Mouse (Mus musculus) liver, embryonic 15.5 days (tissue): ENCODE measurements at regions not wholly inside any gene's neighbourhood (a gene's known extent, or its start where the extent isn't known, plus 50 kb on each side); places are given as distances from the start of the nearest gene placed in this dataset.

Experiments
- ATAC-seq: fragments of 200-750 bp; cut with Nextera tagmentation; 2 replicates; pipeline ENCODE4 v1.8.0; 2017; ENCODE audit warnings: moderate number of reproducible peaks, mild to moderate bottlenecking, moderate library complexity; ENCODE audit not compliant: insufficient read depth
- H3K27ac ChIP-seq: fragments of 300-500 bp; sonication (generic); replicated peaks from 2 replicates; pipeline ENCODE4 v1.5.1; 2015; ENCODE audit warnings: mild to moderate bottlenecking, inconsistent platforms
- H3K27me3 ChIP-seq: fragments of 300-500 bp; sonication (generic); 2 replicates; pipeline ENCODE4 v1.6.1; 2015; ENCODE audit warnings: mild to moderate bottlenecking, inconsistent platforms
- H3K36me3 ChIP-seq: fragments of 300-500 bp; sonication (generic); replicated peaks from 2 replicates; pipeline ENCODE4 v1.6.1; 2015; ENCODE audit warnings: moderate library complexity, mild to moderate bottlenecking, inconsistent platforms
- H3K4me1 ChIP-seq: fragments of 300-500 bp; sonication (generic); replicated peaks from 2 replicates; pipeline ENCODE4 v1.6.1; 2015; ENCODE audit warnings: inconsistent platforms
- H3K4me2 ChIP-seq: fragments of 300-500 bp; sonication (generic); 2 replicates; pipeline ENCODE4 v1.6.1; 2015; ENCODE audit warnings: moderate library complexity, mild to moderate bottlenecking, inconsistent platforms
- H3K4me3 ChIP-seq: fragments of 300-500 bp; sonication (generic); replicated peaks from 2 replicates; pipeline ENCODE4 v1.5.1; 2015; ENCODE audit warnings: mild to moderate bottlenecking, inconsistent platforms
- H3K9ac ChIP-seq: fragments of 300-500 bp; sonication (generic); 2 replicates; pipeline ENCODE4 v1.6.1; 2015; ENCODE audit warnings: moderate library complexity, mild to moderate bottlenecking, inconsistent platforms
- H3K9me3 ChIP-seq: fragments of 300-500 bp; sonication (generic); replicated peaks from 2 replicates; pipeline ENCODE4 v1.6.1; 2016; ENCODE audit warnings: inconsistent platforms
- WGBS: fragments of 180-500 bp; shearing (Covaris S2); methylation state at CpG from one replicate; pipeline ENCODE4 v1.1.7; 2015; ENCODE audit warnings: mixed read lengths; ENCODE audit not compliant: insufficient replicate concordance; 5-methylcytosine and 5-hydroxymethylcytosine counted together

DNA sequence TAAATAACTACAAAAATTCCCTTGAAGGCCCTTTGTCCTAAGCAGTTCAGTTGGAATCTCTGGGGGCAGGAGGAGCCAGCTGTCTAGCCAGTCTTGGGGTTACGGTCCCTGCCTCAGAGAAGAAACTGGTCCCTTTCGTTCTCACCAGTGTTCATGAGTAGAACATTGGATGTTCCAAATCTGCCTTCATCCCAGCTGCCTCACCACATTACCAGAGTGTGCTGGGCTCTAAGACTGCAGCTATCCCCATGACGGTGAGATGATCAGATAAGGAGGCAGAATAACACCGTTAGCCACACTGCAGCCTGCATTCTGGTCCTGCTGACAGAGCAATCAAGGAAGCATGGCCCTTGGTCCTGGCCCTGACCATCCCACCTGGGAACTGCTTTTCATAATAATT, 279.3 kb downstream of the Qk start:
- 36% methylated on average over 4 of the region's 4 CpGs for WGBS
- no peak for ATAC-seq
- H3K4me1 ChIP-seq, result peaks cover 5% of the 10 kb centered on the region
- no peak overlapping the region for H3K4me2 ChIP-seq
- H3K27ac ChIP-seq, result no peak overlapping the region
- H3K36me3 ChIP-seq, result no peaks in the 10 kb centered on the region
- H3K27me3 ChIP-seq, result no peaks in the 10 kb centered on the region
- no peak overlapping the region for H3K9ac ChIP-seq
- H3K4me3 ChIP-seq, result no peak overlapping the region
- H3K9me3 ChIP-seq, result no peaks in the 10 kb centered on the region

DNA sequence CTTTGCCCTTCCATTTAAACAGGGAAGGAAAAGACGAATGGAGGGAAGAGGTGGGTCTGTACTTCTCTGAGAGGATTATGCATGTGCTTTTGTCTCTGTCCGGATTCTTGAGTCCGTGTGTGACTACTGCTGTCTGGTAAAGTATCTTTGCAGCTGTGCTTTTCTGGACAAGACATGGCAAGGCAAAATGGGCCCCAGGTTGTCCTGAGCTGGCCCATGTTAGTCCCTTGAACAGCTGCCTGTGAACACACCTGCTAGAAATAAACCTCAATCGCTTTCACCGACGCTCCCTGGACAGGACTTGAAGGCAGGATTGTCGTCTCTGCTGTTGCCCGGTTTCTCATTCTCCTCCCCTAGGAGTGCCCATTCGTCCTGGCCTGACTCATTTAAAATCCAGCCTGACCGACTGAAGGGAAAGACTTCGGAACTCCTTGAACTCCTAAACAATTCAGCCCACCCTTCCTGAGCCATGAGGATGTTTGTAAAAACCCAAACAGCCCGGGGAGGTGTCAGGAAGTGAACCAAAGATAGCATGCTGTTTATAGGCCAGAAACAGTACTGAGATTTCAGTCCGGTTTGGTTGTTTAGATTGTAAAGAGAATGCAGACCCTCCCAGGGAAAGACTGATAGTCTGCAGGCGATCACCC, 281.7 kb downstream of the Qk start:
- H3K4me1 ChIP-seq, result peaks cover 5% of the 10 kb centered on the region
- H3K4me2 ChIP-seq, result no peak overlapping the region
- no peak overlapping the region for H3K9ac ChIP-seq
- 44% methylated on average over 14 of the region's 14 CpGs for WGBS
- no peaks in the 10 kb centered on the region for H3K36me3 ChIP-seq
- no peak for ATAC-seq
- no peaks in the 10 kb centered on the region for H3K9me3 ChIP-seq
- no peak overlapping the region for H3K4me3 ChIP-seq
- H3K27ac ChIP-seq, result no peak overlapping the region
- no peaks in the 10 kb centered on the region for H3K27me3 ChIP-seq

DNA sequence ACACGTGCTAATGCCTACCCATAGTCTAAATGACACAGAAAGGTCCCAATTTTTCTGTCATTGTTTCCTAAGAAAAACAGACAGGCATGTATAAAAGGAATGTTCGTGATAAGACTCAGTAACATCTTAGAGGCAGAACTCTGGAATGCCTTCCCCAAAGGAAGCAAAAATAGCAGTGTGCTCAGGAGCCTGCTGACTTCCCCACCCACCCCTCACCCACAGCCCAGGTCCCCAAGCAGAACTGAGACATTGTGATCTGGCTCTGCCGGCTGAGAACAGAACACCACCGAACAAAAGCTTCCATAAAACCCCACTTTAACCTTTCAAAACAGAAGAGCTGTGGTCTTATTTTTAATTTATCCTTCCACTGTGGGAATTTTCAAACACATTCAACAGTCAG, 286.1 kb downstream of the Qk start:
- H3K36me3 ChIP-seq, result no peaks in the 10 kb centered on the region
- no peak for ATAC-seq
- no peaks in the 10 kb centered on the region for H3K9me3 ChIP-seq
- H3K4me2 ChIP-seq, result no peak overlapping the region
- H3K27ac ChIP-seq, result no peak overlapping the region
- no peaks in the 10 kb centered on the region; the same call in 1 of the 2 replicates for H3K4me1 ChIP-seq
- H3K27me3 ChIP-seq, result no peaks in the 10 kb centered on the region
- 24% methylated on average over 4 of the region's 4 CpGs for WGBS
- H3K4me3 ChIP-seq, result no peak overlapping the region
- H3K9ac ChIP-seq, result no peak overlapping the region

DNA sequence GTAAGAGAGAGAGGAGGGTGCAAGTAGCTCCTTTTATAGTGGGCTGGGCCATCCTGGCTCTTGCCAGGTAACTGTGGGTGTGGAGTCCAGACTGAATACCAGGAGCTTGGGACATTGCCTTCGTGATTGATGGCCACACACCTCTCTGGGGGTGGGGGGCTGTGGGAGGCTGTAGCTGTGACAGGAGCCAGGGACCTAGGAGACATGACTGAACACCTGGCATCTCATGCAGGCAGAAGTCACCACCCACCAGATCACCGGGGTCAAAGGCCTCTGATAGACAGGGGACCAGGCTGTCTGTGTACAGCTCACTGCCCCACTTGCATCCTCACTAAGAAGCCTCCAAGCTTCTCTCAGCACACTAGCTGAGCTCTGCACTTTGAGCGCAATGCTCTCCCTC, 288.6 kb downstream of the Qk start:
- Histone ChIP-seq H3K36me3 (no peaks in the 10 kb centered on the region), H3K27me3 (no peaks in the 10 kb centered on the region), H3K4me1 (no peaks in the 10 kb centered on the region), H3K27ac (no peak overlapping the region), H3K9me3 (no peaks in the 10 kb centered on the region), H3K9ac (no peak overlapping the region), H3K4me2 (no peak overlapping the region), H3K4me3 (no peak overlapping the region)
- ATAC-seq, result no peak
- 52% methylated on average over 3 of the region's 3 CpGs for WGBS

DNA sequence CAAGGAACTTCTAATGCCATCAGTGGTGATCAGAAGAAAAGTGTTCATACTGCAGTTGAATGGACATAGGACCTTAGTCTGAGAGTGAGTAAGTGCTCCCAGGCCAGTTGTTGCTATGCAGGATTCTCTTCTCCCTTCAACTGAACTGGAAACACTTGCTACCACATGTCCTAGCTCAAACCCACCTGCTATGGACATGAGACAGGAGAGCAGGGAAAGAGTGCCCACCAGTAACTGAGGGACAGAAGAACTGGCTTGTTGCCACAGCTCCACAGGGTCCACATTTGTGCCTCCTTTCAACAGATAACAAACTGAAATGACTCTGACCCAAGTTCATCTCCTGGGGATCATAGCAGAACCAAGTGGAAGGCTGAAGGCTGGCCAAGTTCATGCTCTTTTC, 292.9 kb downstream of the Qk start:
- Histone ChIP-seq H3K4me2 (no peak overlapping the region), H3K4me3 (no peak overlapping the region), H3K9ac (no peak overlapping the region), H3K9me3 (no peaks in the 10 kb centered on the region), H3K27ac (no peak overlapping the region), H3K36me3 (no peaks in the 10 kb centered on the region), H3K27me3 (no peaks in the 10 kb centered on the region), H3K4me1 (no peaks in the 10 kb centered on the region)
- no peak for ATAC-seq

DNA sequence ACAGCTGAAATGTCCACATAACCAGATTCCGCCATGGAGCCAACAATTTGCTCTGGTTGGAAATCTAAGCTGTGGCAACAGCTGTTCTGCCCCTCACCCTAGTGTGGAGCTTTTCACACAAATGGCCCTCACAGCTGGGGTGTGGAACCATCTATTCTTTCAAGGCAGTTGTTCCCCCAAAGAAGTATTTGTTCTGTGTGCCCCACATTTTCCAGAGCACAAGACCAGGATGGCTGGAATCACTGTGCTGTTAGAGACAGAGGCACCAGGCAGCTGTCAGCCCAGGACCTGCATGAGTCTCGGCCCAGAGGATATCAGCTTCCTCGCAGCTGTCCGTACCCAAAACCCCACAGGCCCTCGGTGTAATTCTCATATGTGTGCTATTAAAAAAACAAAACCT, 294.4 kb downstream of the Qk start:
- Histone ChIP-seq H3K9me3 (no peaks in the 10 kb centered on the region), H3K27ac (no peak overlapping the region), H3K27me3 (no peaks in the 10 kb centered on the region), H3K4me1 (no peaks in the 10 kb centered on the region), H3K9ac (no peak overlapping the region), H3K4me3 (no peak overlapping the region), H3K36me3 (no peaks in the 10 kb centered on the region), H3K4me2 (no peak overlapping the region)
- 46% methylated on average over 5 of the region's 5 CpGs for WGBS
- no peak for ATAC-seq

DNA sequence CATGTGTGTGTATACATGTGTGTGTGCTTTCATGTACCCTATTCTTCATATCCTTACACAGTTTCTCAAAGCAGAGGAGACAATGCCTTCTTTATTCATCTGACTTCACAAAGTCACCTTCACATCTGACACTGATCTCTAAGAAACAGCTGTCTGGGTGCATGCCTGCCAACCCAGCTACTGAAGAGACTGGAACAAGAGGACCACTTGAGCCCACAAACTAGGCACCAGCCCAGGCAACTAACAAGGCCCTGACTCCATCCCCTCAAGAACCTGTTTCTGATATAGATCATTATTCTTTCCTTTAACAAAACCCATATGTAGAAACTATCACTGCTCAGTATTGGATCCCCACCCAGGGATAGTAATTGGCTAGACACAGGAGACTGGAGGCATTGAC, 295.3 kb downstream of the Qk start:
- ATAC-seq, result no peak
- no peaks in the 10 kb centered on the region for H3K9me3 ChIP-seq
- H3K36me3 ChIP-seq, result no peaks in the 10 kb centered on the region
- no peak overlapping the region for H3K4me3 ChIP-seq
- no peaks in the 10 kb centered on the region for H3K4me1 ChIP-seq
- no peak overlapping the region for H3K9ac ChIP-seq
- H3K27ac ChIP-seq, result no peak overlapping the region
- H3K4me2 ChIP-seq, result no peak overlapping the region
- no peaks in the 10 kb centered on the region for H3K27me3 ChIP-seq

DNA sequence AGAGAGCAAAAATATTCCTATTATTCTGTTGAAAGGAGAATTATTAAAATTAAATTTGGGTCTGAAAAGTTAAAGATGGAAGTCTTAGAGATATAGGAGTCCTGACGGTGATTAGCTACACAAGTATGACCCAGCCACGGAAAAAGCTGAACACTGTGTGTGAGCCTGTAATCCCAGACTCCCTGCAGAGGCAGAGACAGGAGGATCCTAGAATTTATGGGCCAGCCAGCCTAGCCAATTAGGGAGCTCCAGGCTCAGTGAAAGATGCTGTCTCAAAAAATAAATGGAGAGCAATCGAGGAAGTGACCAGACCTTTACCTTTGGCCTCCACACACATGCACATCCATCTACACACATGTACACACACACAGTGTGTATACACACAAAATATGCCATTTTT, 307.5 kb downstream of the Qk start:
- 65% methylated on average over 3 of the region's 3 CpGs for WGBS
- Histone ChIP-seq H3K27ac (no peak overlapping the region), H3K36me3 (no peaks in the 10 kb centered on the region), H3K4me2 (no peak overlapping the region), H3K9ac (no peak overlapping the region), H3K9me3 (no peaks in the 10 kb centered on the region), H3K4me3 (no peak overlapping the region), H3K27me3 (no peaks in the 10 kb centered on the region), H3K4me1 (no peaks in the 10 kb centered on the region)
- no peak for ATAC-seq

DNA sequence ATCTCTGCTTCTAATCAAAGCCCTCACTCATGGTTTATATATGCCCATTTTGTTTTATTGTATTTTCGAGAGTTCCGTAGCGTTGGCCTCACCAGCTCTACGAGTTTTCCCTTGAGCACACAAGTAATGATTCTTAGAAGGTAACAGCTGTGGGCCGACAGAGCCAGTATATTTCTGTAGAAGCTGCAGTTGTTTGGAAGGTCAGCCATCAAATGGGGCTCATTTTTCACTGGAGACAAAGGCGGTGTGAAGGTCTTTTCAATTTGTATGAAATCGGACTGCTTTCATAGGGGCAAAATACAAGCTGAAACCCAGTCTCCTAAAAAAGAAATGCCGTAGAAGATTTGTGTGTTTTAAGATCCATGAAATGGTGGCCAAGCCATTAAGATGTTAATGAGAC, 307.9 kb downstream of the Qk start:
- ATAC-seq, result no peak
- 68% methylated on average over 8 of the region's 8 CpGs for WGBS
- H3K4me2 ChIP-seq, result no peak overlapping the region

DNA sequence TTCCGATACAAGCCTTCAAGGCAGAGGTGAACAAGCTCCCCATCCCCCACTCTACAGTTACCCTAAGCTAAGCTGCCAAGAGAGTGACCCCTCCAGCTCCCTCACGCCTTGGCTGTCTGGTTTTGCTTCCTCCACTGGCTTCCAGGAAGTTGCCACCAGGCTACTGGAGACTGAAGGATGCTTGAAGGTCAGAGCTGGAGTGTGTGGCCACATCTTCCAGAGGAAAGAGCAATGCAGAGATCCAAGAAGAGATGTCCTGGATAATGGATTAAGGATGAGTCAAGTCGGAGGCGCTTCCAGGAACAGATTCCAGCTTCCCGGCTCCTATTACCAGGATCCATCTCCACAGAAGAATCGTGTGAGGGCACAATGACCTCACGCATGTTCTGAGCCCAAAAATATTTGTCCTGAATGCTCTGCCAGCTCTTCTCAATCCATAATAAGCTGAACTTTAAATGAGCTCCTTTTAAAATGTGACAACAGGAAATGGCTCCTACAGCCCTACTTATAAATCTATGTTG, 318.5 kb downstream of the Qk start:
- Histone ChIP-seq H3K4me3 (no peak overlapping the region), H3K27ac (no peak overlapping the region), H3K9ac (no peak overlapping the region), H3K4me1 (no peaks in the 10 kb centered on the region), H3K27me3 (no peaks in the 10 kb centered on the region), H3K4me2 (no peak overlapping the region), H3K9me3 (no peaks in the 10 kb centered on the region), H3K36me3 (no peaks in the 10 kb centered on the region)
- no peak for ATAC-seq
- WGBS, result 60% methylated on average over 7 of the region's 7 CpGs

More for the DNA sequence above, 307.9 kb downstream of the Qk start:
- no peak overlapping the region for H3K27ac ChIP-seq
- no peaks in the 10 kb centered on the region for H3K27me3 ChIP-seq
- H3K9ac ChIP-seq, result no peak overlapping the region
- no peak overlapping the region for H3K4me3 ChIP-seq
- no peaks in the 10 kb centered on the region for H3K4me1 ChIP-seq
- no peaks in the 10 kb centered on the region for H3K9me3 ChIP-seq
- H3K36me3 ChIP-seq, result no peaks in the 10 kb centered on the region

DNA sequence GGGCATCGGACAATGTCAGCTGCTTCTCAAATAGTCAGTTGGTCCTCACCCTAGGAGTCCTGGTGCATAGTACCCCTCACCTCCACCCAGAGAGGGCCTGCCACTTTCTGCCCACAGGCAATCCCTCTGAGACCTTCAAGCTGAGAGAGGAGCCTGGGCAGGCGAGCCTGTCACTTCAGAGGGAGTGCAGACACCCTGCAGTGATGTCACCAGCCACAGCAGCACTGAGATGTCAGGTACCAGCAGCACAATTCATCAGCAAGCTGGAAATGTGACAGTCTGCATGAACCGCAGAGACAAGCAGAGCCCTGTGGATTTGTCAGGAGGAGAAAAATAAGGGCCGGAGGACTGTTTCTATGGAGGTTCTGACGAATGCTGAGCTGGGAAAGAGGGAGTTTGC, 324.3 kb downstream of the Qk start:
- Histone ChIP-seq H3K27ac (no peak overlapping the region), H3K4me3 (no peak overlapping the region), H3K36me3 (no peaks in the 10 kb centered on the region), H3K4me1 (no peaks in the 10 kb centered on the region), H3K9me3 (no peaks in the 10 kb centered on the region), H3K27me3 (no peaks in the 10 kb centered on the region), H3K9ac (no peak overlapping the region), H3K4me2 (no peak overlapping the region)
- ATAC-seq, result no peak
- 54% methylated on average over 5 of the region's 5 CpGs for WGBS

DNA sequence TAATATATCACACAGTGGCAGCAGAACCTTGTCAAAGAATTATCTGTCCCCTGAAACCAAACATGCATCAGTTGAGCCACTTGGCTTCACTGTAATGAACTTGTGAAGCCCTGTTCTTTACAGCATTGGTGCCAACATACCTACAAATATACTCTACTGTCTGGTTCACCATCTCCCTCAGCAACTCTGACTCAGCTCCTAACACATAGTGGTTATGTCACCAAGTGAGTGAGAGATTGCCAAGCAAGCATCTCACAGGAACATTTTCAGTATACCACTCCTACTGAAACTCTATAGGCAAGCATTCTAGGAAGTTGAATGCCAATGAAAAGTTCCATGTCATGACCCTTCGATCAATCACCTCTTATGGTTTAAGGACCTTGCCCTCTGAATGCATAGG, 321.2 kb upstream of the Pabpc6 start:
- Histone ChIP-seq H3K9me3 (no peaks in the 10 kb centered on the region), H3K27ac (no peak overlapping the region), H3K27me3 (no peaks in the 10 kb centered on the region), H3K9ac (no peak overlapping the region), H3K4me1 (no peaks in the 10 kb centered on the region), H3K4me3 (no peak overlapping the region), H3K4me2 (no peak overlapping the region), H3K36me3 (no peaks in the 10 kb centered on the region)
- ATAC-seq, result no peak
- 67% methylated on average over 1 of the region's 1 CpGs for WGBS
